Mouse (Mus musculus) spleen, postnatal 10 days (tissue): Measurements from ENCODE around the gene Pgd.
"Not testable (repeated sequence)": the region's sequence is repeated elsewhere in the genome, so short reads cannot be mapped to it uniquely, and the experiment has no call there.

Experiments
- DNase-seq, 2 experiments: peaks; one replicate each; pipeline ENCODE4 v3.0.0; 2021 to 2022; ENCODE audit warnings: low spot score in 2 of 2

Gene Pgd

DNA sequence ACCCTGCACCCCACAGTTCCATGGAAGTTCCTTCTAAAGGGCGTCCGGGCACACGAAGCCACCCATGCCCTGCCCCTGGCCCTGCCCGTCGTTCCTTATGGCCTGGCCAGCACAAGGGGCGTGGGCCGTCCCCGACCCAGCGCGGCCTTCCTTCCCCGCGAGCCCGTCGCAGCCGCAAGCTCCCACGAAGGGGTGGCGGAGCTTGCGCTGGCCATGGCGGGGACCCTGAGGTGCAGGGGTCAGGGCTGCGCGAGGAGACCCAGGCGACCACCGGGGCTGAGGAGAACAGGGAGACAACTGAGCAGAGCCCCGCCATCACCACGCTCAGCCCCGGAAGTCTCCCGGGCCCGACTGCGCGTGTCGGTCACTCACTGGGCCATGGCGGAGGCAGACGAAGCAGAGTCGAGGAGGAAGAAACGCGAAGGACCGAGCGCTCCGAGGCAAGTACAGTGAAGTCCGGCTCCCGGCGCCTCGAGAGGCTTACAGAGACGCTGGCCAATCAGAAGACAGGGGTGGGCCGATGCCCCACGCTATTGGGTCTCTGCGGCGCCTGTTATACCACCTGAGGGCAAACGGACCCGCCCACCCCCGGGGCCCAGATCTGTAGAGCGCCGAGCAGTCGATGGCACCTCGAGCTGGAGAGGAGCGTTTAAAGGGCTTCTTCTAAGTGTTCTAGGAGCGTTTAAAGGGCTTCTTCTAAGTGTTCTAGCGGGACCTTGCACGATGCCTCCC lies at the start of gene Pgd:
Gene Pgd, minus strand, starts transcription at position 557 of the 732 bp plus-strand sequence.
- DNase-seq: peak; percentile 90 to 97

DNA sequence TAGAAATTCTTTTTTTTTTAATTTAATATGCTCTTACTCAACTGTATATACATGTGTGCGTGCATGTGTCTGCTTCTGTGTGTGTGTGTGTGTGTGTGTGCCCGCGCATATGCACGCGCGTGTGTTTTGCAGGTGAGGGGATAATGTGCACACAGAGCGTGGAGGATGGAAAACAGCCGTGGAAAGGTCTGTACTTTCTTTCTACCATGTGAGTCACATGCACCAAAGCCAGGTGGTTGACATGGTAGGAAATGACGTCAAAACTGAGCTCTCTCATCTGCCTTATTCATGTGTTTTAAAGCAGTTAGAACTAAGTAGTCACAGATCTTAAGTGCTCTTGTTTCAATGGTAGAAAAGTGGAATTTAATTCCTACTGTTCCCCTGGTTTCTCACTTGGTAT lies 49.4 kb upstream of the Pgd start:
- DNase-seq: no peak

- no peak for DNase-seq
Measured at GRCm38 (mm10) chr4:149215397-149215796, 48.8 kb upstream of the Pgd start.

DNA sequence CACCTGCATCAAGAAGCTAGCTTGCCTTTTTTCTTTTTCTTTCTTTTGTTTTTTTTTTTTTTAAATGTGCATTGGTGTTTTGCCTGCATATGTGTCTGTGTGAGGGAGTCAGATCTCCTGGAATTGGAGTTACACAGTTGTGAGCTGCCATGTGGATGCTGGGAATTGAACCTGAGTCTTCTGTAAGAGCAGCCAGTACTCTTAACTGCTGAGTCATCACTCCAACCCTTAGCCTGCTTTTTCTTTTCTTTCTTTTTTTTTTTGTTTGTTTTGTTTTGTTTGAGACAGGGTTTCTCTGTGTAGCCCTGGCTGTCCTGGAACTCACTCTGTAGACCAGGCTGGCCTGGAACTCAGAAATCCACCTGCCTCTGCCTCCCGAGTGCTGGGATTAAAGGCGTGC lies 47.9 kb upstream of the Pgd start:
- DNase-seq: not testable (repeated sequence)

GRCm38 (mm10) chr4:149213466-149213865 lies 46.9 kb upstream of the Pgd start:
- DNase-seq: no peak

DNA sequence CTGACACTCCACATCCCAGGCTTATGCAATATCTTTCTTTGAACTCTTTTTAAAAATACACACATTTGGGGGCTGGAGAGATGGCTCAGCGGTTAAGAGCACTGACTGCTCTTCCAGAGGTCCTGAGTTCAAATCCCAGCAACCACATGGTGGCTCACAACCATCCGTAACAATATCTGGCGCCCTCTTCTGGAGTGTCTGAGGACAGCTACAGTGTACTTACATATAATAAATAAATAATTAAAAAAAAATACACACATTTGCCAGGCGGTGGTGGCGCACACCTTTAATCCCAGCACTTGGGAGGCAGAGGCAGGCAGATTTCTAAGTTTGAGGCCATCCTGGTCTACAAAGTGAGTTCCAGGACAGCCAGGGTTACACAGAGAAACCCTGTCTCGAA lies 44.9 kb upstream of the Pgd start:
- DNase-seq: peak in 1 of 2 experiments; percentile 19

DNA sequence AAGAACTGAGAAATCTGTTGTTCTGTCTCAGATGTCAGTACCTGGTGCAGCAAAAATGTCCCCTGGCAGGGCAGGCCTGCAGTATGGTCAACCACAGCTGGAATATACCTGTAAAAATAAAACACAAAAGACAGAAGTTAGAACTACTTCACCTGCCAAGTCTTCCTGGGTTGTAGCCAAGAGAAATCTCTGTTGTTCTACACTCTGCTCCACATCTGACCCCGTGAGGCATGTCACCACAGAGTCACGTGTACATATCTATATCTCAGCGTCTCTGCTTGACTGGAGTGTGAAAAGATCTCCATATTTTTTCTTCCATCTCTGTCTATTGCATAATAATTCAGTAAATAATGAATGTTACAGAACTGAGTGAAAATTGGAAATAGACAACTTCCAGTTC lies 35.9 kb upstream of the Pgd start:
- no peak for DNase-seq

GRCm38 (mm10) chr4:149201110-149201509 lies 34.5 kb upstream of the Pgd start:
- DNase-seq: no peak

DNA sequence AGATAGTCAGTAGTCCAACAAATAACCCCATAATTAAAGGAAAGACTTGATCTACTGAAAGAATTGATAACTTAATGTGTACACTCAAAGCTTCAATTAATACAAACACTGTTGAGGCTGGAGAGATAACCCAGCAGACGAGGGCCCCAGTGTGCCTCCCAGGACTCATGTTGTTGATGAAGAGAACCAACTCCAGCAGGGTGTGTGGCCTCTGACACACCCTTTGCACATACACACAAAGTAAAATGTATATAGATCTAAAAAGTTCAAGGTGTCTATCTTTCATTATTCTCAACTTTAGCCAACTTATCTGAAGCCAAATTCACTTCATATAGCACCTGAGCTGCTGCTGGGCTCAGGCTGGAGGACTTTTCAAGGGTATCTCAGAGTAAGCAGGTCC lies 30.6 kb upstream of the Pgd start:
- DNase-seq: no peak

DNA sequence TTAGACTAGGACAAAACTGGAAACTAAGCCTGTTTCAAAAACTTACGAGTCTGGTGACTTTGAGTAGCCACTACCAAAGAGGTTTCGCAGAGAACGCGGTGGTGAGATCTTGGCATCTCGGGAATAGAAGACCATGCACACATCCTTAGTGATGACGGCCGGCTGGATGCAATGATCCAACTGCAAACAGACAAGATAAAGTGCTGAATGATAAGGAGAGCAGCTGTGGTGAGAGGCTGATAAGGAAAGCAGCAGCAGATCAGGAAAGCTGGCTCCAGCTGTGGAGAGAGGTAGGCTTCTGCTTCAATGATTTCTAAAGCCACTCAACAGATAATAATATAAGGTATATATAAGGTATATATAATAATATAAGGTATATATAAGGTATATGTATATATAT lies 24.5 kb upstream of the Pgd start:
- no peak for DNase-seq

DNA sequence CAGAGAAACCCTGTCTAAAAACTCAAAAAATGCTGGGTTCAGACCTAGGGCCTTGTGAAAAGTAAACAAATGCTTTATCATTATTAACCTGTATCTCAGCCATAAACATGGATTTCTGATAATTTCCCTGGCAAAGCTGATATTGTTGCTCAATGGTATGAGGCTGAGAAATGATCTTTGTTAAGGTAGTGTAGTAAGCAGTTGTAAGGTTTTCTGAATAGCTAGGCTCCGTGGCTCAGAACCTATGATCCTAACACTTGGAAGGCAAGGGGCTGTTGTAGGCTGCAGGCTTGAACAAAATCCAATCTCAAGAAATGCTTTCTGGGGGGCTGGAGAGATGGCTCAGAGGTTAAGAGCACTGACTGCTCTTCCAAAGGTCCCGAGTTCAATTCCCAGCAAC lies 22.0 kb upstream of the Pgd start:
- no peak for DNase-seq

DNA sequence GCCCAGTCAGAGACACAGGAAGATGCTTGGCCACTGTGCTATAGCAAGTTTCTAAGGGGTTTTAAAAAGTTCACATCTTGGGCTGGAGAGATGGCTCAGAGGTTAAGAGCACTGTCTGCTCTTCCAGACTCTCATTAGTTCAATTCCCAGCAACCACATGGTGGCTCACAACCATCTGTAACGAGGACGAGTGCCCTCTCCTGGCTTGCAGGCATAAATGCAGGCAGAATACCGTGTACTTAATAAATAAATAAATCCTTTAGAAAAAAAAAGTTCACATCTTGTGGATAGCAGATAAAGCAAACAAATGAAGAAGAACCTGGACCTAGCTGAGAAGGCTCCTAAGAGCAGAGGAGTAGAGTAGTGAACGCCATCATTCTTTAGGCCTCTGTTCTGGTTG lies 16.2 kb upstream of the Pgd start:
- DNase-seq: no peak

- DNase-seq: no peak
Measured at GRCm38 (mm10) chr4:149182192-149182591, 15.6 kb upstream of the Pgd start.

- DNase-seq: no peak
Measured at GRCm38 (mm10) chr4:149179573-149179972, 13.0 kb upstream of the Pgd start.

DNA sequence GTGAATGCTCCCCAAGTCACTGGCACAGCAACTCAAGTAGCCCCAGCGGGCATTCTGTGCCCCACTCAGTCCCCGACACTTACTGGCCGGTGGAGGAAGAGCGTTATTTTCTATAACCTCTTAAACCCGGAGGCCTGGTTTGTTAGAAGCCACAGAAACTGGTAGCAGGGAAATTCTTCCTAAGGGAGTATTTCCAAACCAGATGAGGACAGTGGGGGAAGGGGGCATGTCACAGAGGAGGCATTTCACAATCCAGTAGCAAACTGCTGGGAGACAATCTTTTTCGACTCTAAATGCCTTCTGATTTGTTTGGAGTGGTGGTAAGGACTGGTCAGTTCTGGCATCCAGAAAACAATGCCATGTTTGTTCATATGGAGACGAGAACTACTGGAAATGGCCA lies 12.6 kb upstream of the Pgd start:
- DNase-seq: no peak

GRCm38 (mm10) chr4:149178328-149178727 lies 11.8 kb upstream of the Pgd start:
- DNase-seq: no peak

- no peak for DNase-seq
Measured at GRCm38 (mm10) chr4:149177046-149177445, 10.5 kb upstream of the Pgd start.

DNA sequence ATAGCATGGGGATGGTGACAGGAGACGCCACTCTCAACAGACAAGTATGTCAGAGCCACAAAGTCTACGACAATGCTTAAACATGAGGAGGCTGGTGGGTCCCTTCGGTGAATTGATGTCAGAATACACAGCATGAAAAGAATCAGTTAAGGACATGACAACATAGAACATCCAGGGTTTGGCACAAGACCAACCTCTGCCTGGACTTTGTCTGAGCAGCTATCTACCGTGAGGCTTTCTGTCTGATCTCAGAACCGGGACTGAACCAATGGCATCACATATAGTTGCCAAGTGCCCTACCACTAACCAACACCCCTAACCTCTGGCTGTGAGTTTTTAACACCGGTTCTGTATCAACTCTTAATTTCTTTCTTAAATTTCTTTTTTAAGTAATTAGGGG lies 10.1 kb upstream of the Pgd start:
- no peak for DNase-seq

DNA sequence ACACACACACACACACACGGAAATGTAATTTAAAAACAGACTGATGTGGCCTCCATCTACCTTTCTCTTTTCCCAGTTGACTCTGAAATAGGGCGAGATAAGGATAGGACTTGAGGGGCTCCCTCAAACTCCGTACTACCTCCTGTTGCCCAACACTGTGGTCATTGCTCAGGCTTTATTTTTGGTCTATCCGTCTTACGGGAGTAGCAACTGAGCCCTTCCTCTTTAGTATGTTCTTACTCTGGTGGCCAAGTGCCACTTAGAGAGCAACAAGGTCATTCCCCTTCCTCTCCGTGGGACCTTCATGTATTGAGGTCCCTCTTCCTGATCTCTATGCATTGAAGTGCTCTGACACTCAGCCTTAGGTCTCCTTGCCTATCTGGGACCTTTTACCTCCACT lies 7.1 kb upstream of the Pgd start:
- no peak for DNase-seq

DNA sequence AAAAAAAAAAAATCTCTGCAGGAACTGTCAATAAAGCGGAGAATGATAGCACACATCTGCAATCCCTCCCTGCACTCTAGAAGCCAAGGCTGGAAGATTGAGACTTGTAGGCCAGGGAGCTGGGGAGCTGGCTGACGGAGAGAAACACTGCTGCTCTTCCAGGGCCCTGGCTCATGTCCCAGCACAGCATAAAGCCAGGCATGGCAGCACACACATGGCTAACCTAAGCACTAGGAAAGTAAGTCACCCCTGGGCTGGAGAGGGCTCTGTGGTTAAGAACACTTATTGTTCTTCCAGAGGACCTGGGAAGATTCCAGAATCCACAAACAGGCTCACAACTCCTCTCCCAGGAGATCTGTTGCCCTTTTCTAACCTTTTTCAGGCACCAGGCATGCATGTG lies 6.1 kb upstream of the Pgd start:
- no peak for DNase-seq

DNA sequence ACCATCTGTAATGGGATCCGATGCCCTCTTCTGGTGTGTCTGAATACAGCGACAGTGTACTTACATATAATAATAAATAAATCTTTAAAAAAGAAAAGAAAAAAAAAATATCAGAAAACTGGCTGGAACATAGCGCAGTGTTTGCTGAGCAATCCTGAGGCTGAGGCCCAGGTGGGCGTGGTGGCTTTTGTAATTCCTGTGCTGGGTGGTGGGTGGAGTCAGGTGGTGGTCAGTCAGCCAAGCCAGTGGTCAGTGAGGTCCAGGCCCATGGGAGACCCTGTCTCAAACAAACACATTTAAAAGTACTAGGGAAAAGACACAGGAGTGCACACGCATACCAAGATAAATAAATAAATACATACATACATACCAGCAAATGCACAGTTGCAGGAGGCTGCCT lies 5.5 kb upstream of the Pgd start:
- no peak for DNase-seq

DNA sequence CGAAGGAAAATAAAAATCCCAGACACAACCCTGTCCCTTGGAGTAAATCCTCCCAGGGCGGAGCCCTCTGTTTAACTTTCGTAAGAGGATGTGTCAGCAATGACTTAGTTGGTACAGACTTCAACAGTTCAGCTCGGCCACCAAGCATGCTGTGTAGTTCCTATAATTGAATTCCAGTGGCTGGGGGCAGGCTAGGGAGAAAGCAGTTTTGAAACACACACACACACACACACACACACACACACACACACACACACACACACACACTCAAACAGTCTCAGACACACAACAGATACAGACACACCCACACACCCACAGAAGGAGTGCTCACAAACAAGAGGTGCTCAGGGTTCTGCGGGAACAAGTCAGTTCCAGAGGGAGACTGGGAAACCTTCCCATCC lies 5.0 kb upstream of the Pgd start:
- DNase-seq: no peak

GRCm38 (mm10) chr4:149170394-149170931 lies 3.9 kb upstream of the Pgd start:
- no peak for DNase-seq

DNA sequence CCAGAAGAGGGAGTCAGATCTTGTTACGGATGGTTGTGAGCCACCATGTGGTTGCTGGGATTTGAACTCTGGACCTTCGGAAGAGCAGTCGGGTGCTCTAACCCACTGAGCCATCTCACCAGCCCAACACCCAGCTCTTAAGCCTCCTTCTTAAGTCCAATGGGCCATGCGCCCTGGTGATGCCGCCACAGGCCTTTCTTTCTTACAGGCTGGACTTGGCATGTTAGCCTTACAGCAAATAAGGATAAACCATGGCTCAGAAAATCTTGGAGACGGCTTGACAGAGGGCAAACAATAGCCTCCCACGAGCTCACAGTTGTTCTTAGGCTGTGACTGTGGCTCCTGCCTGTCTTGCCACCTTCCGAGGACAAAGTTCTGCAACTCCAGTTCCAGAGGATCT lies 3.4 kb upstream of the Pgd start:
- DNase-seq: not testable (repeated sequence)
